Mouse (Mus musculus) thymus, adult 2 months (tissue): ENCODE data around the gene Stx8.

Experiments used
- CTCF ChIP-seq: fragments of 200-500 bp; IDR thresholded peaks from 2 replicates; pipeline ENCODE4 v1.5.1; 2012; ENCODE audit warnings: mild to moderate bottlenecking, control low read depth, low read length, moderate library complexity, borderline replicate concordance; ENCODE audit not compliant: control insufficient read depth, poor library complexity, insufficient read depth; ENCODE audit errors: extremely low read depth
- POLR2A ChIP-seq: fragments of 200-500 bp; IDR thresholded peaks from 2 replicates; pipeline ENCODE4 v1.6.1; 2012; ENCODE audit warnings: mild to moderate bottlenecking, low read length, control low read depth, moderate library complexity; ENCODE audit not compliant: control insufficient read depth, poor library complexity, insufficient read depth; ENCODE audit errors: extremely low read depth

DNA sequence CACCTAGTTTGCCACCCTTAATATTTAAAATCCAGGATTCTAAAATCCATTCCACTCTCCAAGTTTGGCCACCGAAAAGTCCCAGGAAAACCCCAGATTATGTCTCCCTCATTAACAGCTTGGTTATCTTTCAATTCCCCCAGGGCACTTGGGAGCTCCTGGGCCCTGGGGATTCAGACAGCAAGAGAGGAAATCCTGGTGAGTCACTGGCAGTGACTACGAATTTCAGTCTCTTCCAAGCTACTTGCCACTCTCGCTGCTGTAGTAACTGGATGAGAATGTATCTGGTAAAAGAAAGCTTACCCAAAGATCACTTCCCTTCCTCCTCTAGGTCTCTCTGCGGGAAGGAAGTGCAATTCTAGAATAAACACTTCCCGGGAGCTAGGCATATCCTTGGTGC lies 46.4 kb upstream of the Stx8 start:
- no peak for TF ChIP-seq POLR2A
- no peak for TF ChIP-seq CTCF
